Mouse (Mus musculus): ENCODE data around the gene Hoxc4. TPM values are rescaled to one million over a fixed set of nuclear protein-coding genes. Genes with fewer than 3 reads are reported as not detected.

The Hoxc4 gene
- polyA plus RNA-seq, 1 experiment, result 0.99 TPM

- no peaks in the 10 kb centered on the region for H3K36me3 ChIP-seq (ENCODE audit: control insufficient read depth, insufficient read depth, low read length, poor library complexity, severe bottlenecking)
- H3K4me3 ChIP-seq (ENCODE audit: low read depth, low read length), result no peak overlapping the region
- peaks cover 62% of the 10 kb centered on the region for H3K27me3 ChIP-seq (ENCODE audit: control insufficient read depth, insufficient read depth, low read length, poor library complexity, severe bottlenecking)
- H3K9ac ChIP-seq (ENCODE audit: low read depth, poor library complexity, severe bottlenecking), result no peak overlapping the region
- no peaks in the 10 kb centered on the region for H3K4me1 ChIP-seq (ENCODE audit: control insufficient read depth, insufficient read depth, low read length)
- no peaks in the 10 kb centered on the region for H3K9me3 ChIP-seq (replicated peaks; ENCODE audit: control insufficient read depth, insufficient read depth, low read length, poor library complexity, severe bottlenecking)
- H3K27ac ChIP-seq (ENCODE audit: insufficient read depth, low read length), result no peak overlapping the region
- TF ChIP-seq CTCF (IDR thresholded peaks at IDR 0.05; ENCODE audit: low read depth, low read length), result no peak
- TF ChIP-seq POLR2A (IDR thresholded peaks at IDR 0.05; ENCODE audit: insufficient read depth, low read length), result no peak
- TF ChIP-seq EP300 (IDR thresholded peaks at IDR 0.05; ENCODE audit: insufficient read depth, low read depth, low read length), result no peak
These were observed 26.5 kb upstream of the Hoxc4 start for GRCm38 (mm10) chr15:102992206-102992605.

- no peak overlapping the region for H3K4me3 ChIP-seq (ENCODE audit: low read depth, low read length)
- H3K27me3 ChIP-seq (ENCODE audit: control insufficient read depth, insufficient read depth, low read length, poor library complexity, severe bottlenecking), result peaks cover 68% of the 10 kb centered on the region
- no peaks in the 10 kb centered on the region for H3K4me1 ChIP-seq (ENCODE audit: control insufficient read depth, insufficient read depth, low read length)
- no peak overlapping the region for H3K9ac ChIP-seq (ENCODE audit: low read depth, poor library complexity, severe bottlenecking)
- no peaks in the 10 kb centered on the region for H3K9me3 ChIP-seq (replicated peaks; ENCODE audit: control insufficient read depth, insufficient read depth, low read length, poor library complexity, severe bottlenecking)
- TF ChIP-seq CTCF (IDR thresholded peaks at IDR 0.05; ENCODE audit: low read depth, low read length), result no peak
- no peak for TF ChIP-seq POLR2A (IDR thresholded peaks at IDR 0.05; ENCODE audit: insufficient read depth, low read length)
- no peak for TF ChIP-seq EP300 (IDR thresholded peaks at IDR 0.05; ENCODE audit: insufficient read depth, low read depth, low read length)
- no peak overlapping the region for H3K27ac ChIP-seq (ENCODE audit: insufficient read depth, low read length)
- H3K36me3 ChIP-seq (ENCODE audit: control insufficient read depth, insufficient read depth, low read length, poor library complexity, severe bottlenecking), result no peaks in the 10 kb centered on the region
These were observed 25.9 kb upstream of the Hoxc4 start for GRCm38 (mm10) chr15:102992863-102993262.

- H3K4me3 ChIP-seq (ENCODE audit: low read depth, low read length), result no peak overlapping the region
- TF ChIP-seq CTCF (IDR thresholded peaks at IDR 0.05; ENCODE audit: low read depth, low read length), result no peak
- no peak for TF ChIP-seq POLR2A (IDR thresholded peaks at IDR 0.05; ENCODE audit: insufficient read depth, low read length)
- TF ChIP-seq EP300 (IDR thresholded peaks at IDR 0.05; ENCODE audit: insufficient read depth, low read depth, low read length), result no peak
- no peaks in the 10 kb centered on the region for H3K4me1 ChIP-seq (ENCODE audit: control insufficient read depth, insufficient read depth, low read length)
- H3K27me3 ChIP-seq (ENCODE audit: control insufficient read depth, insufficient read depth, low read length, poor library complexity, severe bottlenecking), result peaks cover 57% of the 10 kb centered on the region
- H3K9me3 ChIP-seq (replicated peaks; ENCODE audit: control insufficient read depth, insufficient read depth, low read length, poor library complexity, severe bottlenecking), result no peaks in the 10 kb centered on the region
- no peaks in the 10 kb centered on the region for H3K36me3 ChIP-seq (ENCODE audit: control insufficient read depth, insufficient read depth, low read length, poor library complexity, severe bottlenecking)
- no peak overlapping the region for H3K27ac ChIP-seq (ENCODE audit: insufficient read depth, low read length)
- H3K9ac ChIP-seq (ENCODE audit: low read depth, poor library complexity, severe bottlenecking), result no peak overlapping the region
These were observed 22.2 kb upstream of the Hoxc4 start for GRCm38 (mm10) chr15:102996548-102996947.

GRCm38 (mm10) chr15:102997431-102997830 is 21.3 kb upstream of the Hoxc4 start:
- Histone ChIP-seq H3K9me3 (replicated peaks; ENCODE audit: control insufficient read depth, insufficient read depth, low read length, poor library complexity, severe bottlenecking) (no peaks in the 10 kb centered on the region), H3K9ac (ENCODE audit: low read depth, poor library complexity, severe bottlenecking) (no peak overlapping the region), H3K27me3 (ENCODE audit: control insufficient read depth, insufficient read depth, low read length, poor library complexity, severe bottlenecking) (peaks cover 58% of the 10 kb centered on the region), H3K4me1 (ENCODE audit: control insufficient read depth, insufficient read depth, low read length) (no peaks in the 10 kb centered on the region), H3K36me3 (ENCODE audit: control insufficient read depth, insufficient read depth, low read length, poor library complexity, severe bottlenecking) (no peaks in the 10 kb centered on the region), H3K4me3 (ENCODE audit: low read depth, low read length) (no peak overlapping the region), H3K27ac (ENCODE audit: insufficient read depth, low read length) (no peak overlapping the region)
- TF ChIP-seq CTCF (IDR thresholded peaks at IDR 0.05; ENCODE audit: low read depth, low read length), result no peak
- no peak for TF ChIP-seq POLR2A (IDR thresholded peaks at IDR 0.05; ENCODE audit: insufficient read depth, low read length)

- no peaks in the 10 kb centered on the region for H3K4me1 ChIP-seq (ENCODE audit: control insufficient read depth, insufficient read depth, low read length)
- TF ChIP-seq EP300 (IDR thresholded peaks at IDR 0.05; ENCODE audit: insufficient read depth, low read depth, low read length) (no peak), CTCF (IDR thresholded peaks at IDR 0.05; ENCODE audit: low read depth, low read length) (no peak), POLR2A (IDR thresholded peaks at IDR 0.05; ENCODE audit: insufficient read depth, low read length) (no peak)
- no peak within 1 kb of the TSS for H3K27ac ChIP-seq (ENCODE audit: insufficient read depth, low read length)
These were observed 20.8 kb upstream of the Hoxc4 start, which contains the start of gene Hoxc6 for GRCm38 (mm10) chr15:102997939-102998355. TSS of gene Hoxc6 (plus strand) at chr15:102998257.

GRCm38 (mm10) chr15:102998608-102999182 is 20.0 kb upstream of the Hoxc4 start:
- TF ChIP-seq POLR2A (IDR thresholded peaks at IDR 0.05; ENCODE audit: insufficient read depth, low read length), result no peak
- no peak for TF ChIP-seq EP300 (IDR thresholded peaks at IDR 0.05; ENCODE audit: insufficient read depth, low read depth, low read length)
- TF ChIP-seq CTCF (IDR thresholded peaks at IDR 0.05; ENCODE audit: low read depth, low read length), result no peak
- Histone ChIP-seq H3K4me1 (ENCODE audit: control insufficient read depth, insufficient read depth, low read length) (no peaks in the 10 kb centered on the region), H3K36me3 (ENCODE audit: control insufficient read depth, insufficient read depth, low read length, poor library complexity, severe bottlenecking) (no peaks in the 10 kb centered on the region), H3K4me3 (ENCODE audit: low read depth, low read length) (peak overlapping the region; percentile 60), H3K9ac (ENCODE audit: low read depth, poor library complexity, severe bottlenecking) (peak overlapping the region; percentile 51), H3K9me3 (replicated peaks; ENCODE audit: control insufficient read depth, insufficient read depth, low read length, poor library complexity, severe bottlenecking) (no peaks in the 10 kb centered on the region), H3K27me3 (ENCODE audit: control insufficient read depth, insufficient read depth, low read length, poor library complexity, severe bottlenecking) (peaks cover 59% of the 10 kb centered on the region), H3K27ac (ENCODE audit: insufficient read depth, low read length) (no peak overlapping the region)

More at GRCm38 (mm10) chr15:102997939-102998355, 20.8 kb upstream of the Hoxc4 start, which contains the start of gene Hoxc6:
- peaks cover 57% of the 10 kb centered on the region for H3K27me3 ChIP-seq (ENCODE audit: control insufficient read depth, insufficient read depth, low read length, poor library complexity, severe bottlenecking)
- H3K9ac ChIP-seq (ENCODE audit: low read depth, poor library complexity, severe bottlenecking), result peak within 1 kb of the TSS; percentile 51
- H3K36me3 ChIP-seq (ENCODE audit: control insufficient read depth, insufficient read depth, low read length, poor library complexity, severe bottlenecking), result no peaks in the 10 kb centered on the region
- H3K4me3 ChIP-seq (ENCODE audit: low read depth, low read length), result peak within 1 kb of the TSS; percentile 60
- no peaks in the 10 kb centered on the region for H3K9me3 ChIP-seq (replicated peaks; ENCODE audit: control insufficient read depth, insufficient read depth, low read length, poor library complexity, severe bottlenecking)
